Mouse (Mus musculus): Measurements from ENCODE around the gene Ddx24.
"Not testable (repeated sequence)": the region's sequence is repeated elsewhere in the genome, so short reads cannot be mapped to it uniquely, and the experiment has no call there.

Gene Ddx24

GRCm38 (mm10) chr12:103425729-103426470 is at the start of gene Ddx24:
Gene Ddx24 (minus strand): TSS chr12:103425830.
- peak; percentile 93 for DNase-seq (ENCODE audit: low spot score)

GRCm38 (mm10) chr12:103474481-103474880 is 48.9 kb upstream of the Ddx24 start:
- DNase-seq (ENCODE audit: low spot score), result no peak

GRCm38 (mm10) chr12:103457140-103457539 is 31.5 kb upstream of the Ddx24 start, which contains the start of gene Ifi27l2b:
Gene Ifi27l2b (minus strand): TSS chr12:103457223.
- DNase-seq (ENCODE audit: low spot score), result no peak

GRCm38 (mm10) chr12:103456727-103457126 is 31.1 kb upstream of the Ddx24 start:
- not testable (repeated sequence) for DNase-seq (ENCODE audit: low spot score)

- DNase-seq (ENCODE audit: low spot score), result no peak
These were observed 27.7 kb upstream of the Ddx24 start for GRCm38 (mm10) chr12:103453361-103453760.

- no peak for DNase-seq (ENCODE audit: low spot score)
These were observed 19.4 kb upstream of the Ddx24 start for GRCm38 (mm10) chr12:103445060-103445459.

- not testable (repeated sequence) for DNase-seq (ENCODE audit: low spot score)
These were observed 18.6 kb upstream of the Ddx24 start for GRCm38 (mm10) chr12:103444261-103444660.

- no peak for DNase-seq (ENCODE audit: low spot score)
These were observed 17.9 kb upstream of the Ddx24 start, which contains the start of gene Ifi27l2a for GRCm38 (mm10) chr12:103443524-103443923. Gene Ifi27l2a (minus strand): TSS chr12:103443680.

GRCm38 (mm10) chr12:103437601-103438000 is 12.0 kb upstream of the Ddx24 start:
- no peak for DNase-seq (ENCODE audit: low spot score)

GRCm38 (mm10) chr12:103434861-103435260 is 9.2 kb upstream of the Ddx24 start:
- DNase-seq (ENCODE audit: low spot score), result no peak

GRCm38 (mm10) chr12:103433986-103434731 is 8.5 kb upstream of the Ddx24 start, which contains the start of gene Ifi27:
Gene Ifi27 (plus strand): TSS chr12:103434211.
- peak; percentile 41 for DNase-seq (ENCODE audit: low spot score)

GRCm38 (mm10) chr12:103433430-103433829 is 7.8 kb upstream of the Ddx24 start:
- no peak for DNase-seq (ENCODE audit: low spot score)

GRCm38 (mm10) chr12:103426710-103427109 is 1.1 kb upstream of the Ddx24 start:
- DNase-seq (ENCODE audit: low spot score), result no peak

GRCm38 (mm10) chr12:103425016-103425728 is 458 bp downstream of the Ddx24 start:
- no peak for DNase-seq (ENCODE audit: low spot score)

GRCm38 (mm10) chr12:103408144-103408543 is 17.5 kb downstream of the Ddx24 start:
- no peak for DNase-seq (ENCODE audit: low spot score)

- DNase-seq (ENCODE audit: low spot score), result no peak
These were observed 17.9 kb downstream of the Ddx24 start, which contains the start of gene 9330161L09Rik for GRCm38 (mm10) chr12:103407720-103408119. Gene 9330161L09Rik (minus strand): TSS chr12:103407820.

GRCm38 (mm10) chr12:103404131-103404530 is 21.5 kb downstream of the Ddx24 start:
- DNase-seq (ENCODE audit: low spot score), result no peak

- no peak for DNase-seq (ENCODE audit: low spot score)
These were observed 28.9 kb downstream of the Ddx24 start for GRCm38 (mm10) chr12:103396751-103397150.

GRCm38 (mm10) chr12:103395486-103396275 is 29.9 kb downstream of the Ddx24 start:
- peak; percentile 45 for DNase-seq (ENCODE audit: low spot score)

- no peak for DNase-seq (ENCODE audit: low spot score)
These were observed 32.1 kb downstream of the Ddx24 start for GRCm38 (mm10) chr12:103393528-103393927.

- no peak for DNase-seq (ENCODE audit: low spot score)
These were observed 34.5 kb downstream of the Ddx24 start for GRCm38 (mm10) chr12:103391098-103391497.

Data from urinary bladder, postnatal 25 days (tissue).